Mouse (Mus musculus) myocyte (in vitro differentiated cells): Measurements from ENCODE around the gene Gng12.

ENCODE experiments used
- CEBPB ChIP-seq: IDR thresholded peaks from 2 replicates; pipeline ENCODE4 v1.6.1; 2011; ENCODE audit warnings: mild to moderate bottlenecking, moderate library complexity; ENCODE audit not compliant: poor library complexity, insufficient read depth, severe bottlenecking
- E2F4 ChIP-seq: IDR thresholded peaks from one replicate; pipeline ENCODE4 v1.6.1; 2011; ENCODE audit warnings: mild to moderate bottlenecking, control low read depth, moderate library complexity; ENCODE audit not compliant: insufficient read depth
- POLR2A ChIP-seq: IDR thresholded peaks from one replicate; pipeline ENCODE4 v1.6.1; 2011; ENCODE audit warnings: low read depth, mild to moderate bottlenecking, control low read depth, moderate library complexity; ENCODE audit not compliant: insufficient read length
- POLR2AphosphoS2 ChIP-seq: IDR thresholded peaks from one replicate; pipeline ENCODE4 v1.6.1; 2011; ENCODE audit warnings: low read depth, control low read depth; ENCODE audit not compliant: insufficient read length
- REST ChIP-seq: IDR thresholded peaks from one replicate; pipeline ENCODE4 v1.6.1; 2011; ENCODE audit warnings: mild to moderate bottlenecking, control low read depth, moderate library complexity; ENCODE audit not compliant: insufficient read depth, insufficient read length
- SRF ChIP-seq: IDR thresholded peaks from one replicate; pipeline ENCODE4 v1.6.1; 2011; ENCODE audit warnings: low read depth; ENCODE audit not compliant: control insufficient read depth, insufficient read length
- TCF3 ChIP-seq: IDR thresholded peaks from one replicate; pipeline ENCODE4 v1.6.1; 2011; ENCODE audit warnings: low read depth, control low read depth; ENCODE audit not compliant: insufficient read length
- USF1 ChIP-seq: IDR thresholded peaks from one replicate; pipeline ENCODE4 v1.6.1; 2011; ENCODE audit warnings: low read depth, mild to moderate bottlenecking, control low read depth, moderate library complexity

DNA sequence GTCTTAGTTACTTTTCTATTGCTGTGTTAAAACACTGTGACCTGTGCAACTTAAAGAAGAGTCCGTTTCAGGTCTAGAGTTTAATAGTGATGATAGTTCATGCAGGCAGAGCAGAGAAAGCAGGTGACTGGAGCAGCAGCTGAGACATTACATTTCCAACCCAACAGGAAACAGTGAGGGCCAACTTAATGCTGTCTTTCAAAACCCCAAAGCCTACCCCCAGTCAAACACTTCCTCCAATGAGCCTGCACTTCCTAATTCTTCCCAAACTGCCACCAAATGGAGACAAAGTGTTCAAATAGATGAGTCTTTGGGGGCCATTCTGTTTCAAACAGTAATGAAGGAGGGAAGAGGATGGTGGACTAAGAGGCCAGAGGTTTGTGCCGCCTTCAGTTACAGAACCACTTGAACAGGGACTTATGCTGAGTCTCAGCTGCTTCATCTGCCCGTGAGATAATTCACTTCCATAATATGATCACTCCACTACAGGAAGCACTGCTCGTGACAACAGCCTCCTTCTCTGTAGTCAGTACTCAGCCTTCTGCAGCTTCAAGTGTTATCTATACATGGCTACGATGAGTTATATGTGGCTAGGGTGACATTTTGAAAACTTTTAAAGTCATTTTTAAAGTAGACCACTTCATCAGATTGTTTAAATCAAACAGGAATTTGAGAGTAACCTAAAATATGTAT lies 55.7 kb downstream of the Gng12 start:
- TF ChIP-seq POLR2A (no peak), REST (no peak), CEBPB (no peak), USF1 (no peak), TCF3 (no peak), POLR2AphosphoS2 (no peak), E2F4 (no peak), SRF (no peak)
